Mouse (Mus musculus) layer of hippocampus, adult 9-10 months (tissue): Measurements from ENCODE around the gene H2-Eb1.
A peak's percentile ranks its signal among the peaks of the same experiment; 100 is the strongest.

Experiments
- DNase-seq: peaks from one replicate; pipeline ENCODE4 v3.0.0; 2022; ENCODE audit warnings: low spot score

The H2-Eb1 gene

GRCm38 (mm10) chr17:34305380-34306030 is at the start of gene H2-Eb1:
TSS of gene H2-Eb1 (plus strand) at chr17:34305867.
- peak; percentile 95 for DNase-seq

GRCm38 (mm10) chr17:34256501-34256900 is 49.2 kb upstream of the H2-Eb1 start:
- DNase-seq: no peak

GRCm38 (mm10) chr17:34257594-34258375 is 47.9 kb upstream of the H2-Eb1 start, which contains the start of gene H2-Ab1:
TSS of gene H2-Ab1 (plus strand) at chr17:34257689.
- DNase-seq: peak; percentile 81

GRCm38 (mm10) chr17:34260551-34260950 is 45.1 kb upstream of the H2-Eb1 start:
- DNase-seq: no peak

- peak; percentile 96 for DNase-seq
Observed at GRCm38 (mm10) chr17:34261502-34261901, 44.2 kb upstream of the H2-Eb1 start.

GRCm38 (mm10) chr17:34263068-34263467 is 42.6 kb upstream of the H2-Eb1 start:
- peak; percentile 79 for DNase-seq

GRCm38 (mm10) chr17:34263811-34264371 is 41.8 kb upstream of the H2-Eb1 start:
- no peak for DNase-seq

GRCm38 (mm10) chr17:34264452-34265351 is 41.0 kb upstream of the H2-Eb1 start:
- no peak for DNase-seq

GRCm38 (mm10) chr17:34268262-34268661 is 37.4 kb upstream of the H2-Eb1 start:
- no peak for DNase-seq

- DNase-seq: no peak
Observed at GRCm38 (mm10) chr17:34268748-34269147, 36.9 kb upstream of the H2-Eb1 start.

GRCm38 (mm10) chr17:34269817-34270216 is 35.9 kb upstream of the H2-Eb1 start:
- no peak for DNase-seq

- no peak for DNase-seq
Observed at GRCm38 (mm10) chr17:34270230-34270629, 35.4 kb upstream of the H2-Eb1 start.

- no peak for DNase-seq
Observed at GRCm38 (mm10) chr17:34270940-34271339, 34.7 kb upstream of the H2-Eb1 start.

- no peak for DNase-seq
Observed at GRCm38 (mm10) chr17:34272102-34272501, 33.6 kb upstream of the H2-Eb1 start.

GRCm38 (mm10) chr17:34280499-34281038 is 25.1 kb upstream of the H2-Eb1 start:
- no peak for DNase-seq

GRCm38 (mm10) chr17:34281836-34282235 is 23.8 kb upstream of the H2-Eb1 start:
- no peak for DNase-seq

- DNase-seq: no peak
Observed at GRCm38 (mm10) chr17:34285371-34285770, 20.3 kb upstream of the H2-Eb1 start.

GRCm38 (mm10) chr17:34285848-34286247 is 19.8 kb upstream of the H2-Eb1 start:
- no peak for DNase-seq

- DNase-seq: no peak
Observed at GRCm38 (mm10) chr17:34286501-34286900, 19.2 kb upstream of the H2-Eb1 start.

GRCm38 (mm10) chr17:34286999-34287398 is 18.7 kb upstream of the H2-Eb1 start:
- no peak for DNase-seq

GRCm38 (mm10) chr17:34287648-34288047 is 18.0 kb upstream of the H2-Eb1 start, which contains the start of gene H2-Aa:
TSS of gene H2-Aa (minus strand) at chr17:34287823.
- peak; percentile 97 for DNase-seq

- DNase-seq: no peak
Observed at GRCm38 (mm10) chr17:34288131-34288530, 17.5 kb upstream of the H2-Eb1 start.
